Mouse (Mus musculus): ENCODE results near the gene Mob3a. TPM values are rescaled to one million over a fixed set of nuclear protein-coding genes. Genes with fewer than 3 reads are reported as not detected.
A peak's percentile ranks its signal among the peaks of the same experiment; 100 is the strongest.

Gene Mob3a
- total RNA-seq (2021), result 1 to 10 TPM; 7.4 to 7.6 TPM
- 11.7 and 13.6 TPM in 2 replicates for polyA plus RNA-seq (2012; rRNA removed)
- long read RNA-seq, transcript Mob3a-201 (4 exons, 2,682 nt), result major isoform, 13 of 14 reads
- long read RNA-seq, partial matches to known transcripts, result 0 of 14 reads
- long read RNA-seq, other reads (novel, unspliced or antisense), result 1 of 14 reads

- Histone ChIP-seq H3K27ac (peak within 1 kb of the TSS; percentile 82), H3K4me1 (ENCODE audit: control insufficient read depth, insufficient read depth, low read length) (no peaks in the 10 kb centered on the region; the same call in 1 of the 2 replicates), H3K36me3 (ENCODE audit: control insufficient read depth, insufficient read depth, low read length) (no peaks in the 10 kb centered on the region), H3K79me2 (replicated peaks; ENCODE audit: control insufficient read depth, insufficient read depth, low read length) (no peaks in the 10 kb centered on the region), H3K9ac (ENCODE audit: low read depth, low read length) (peak within 1 kb of the TSS; percentile 67), H3K27me3 (ENCODE audit: control insufficient read depth, insufficient read depth, low read length) (no peaks in the 10 kb centered on the region), H3K4me3 (peak within 1 kb of the TSS; percentile 68)
- TF ChIP-seq POLR2A (IDR thresholded peaks at IDR 0.05; ENCODE audit: insufficient read depth, low read depth, low read length) (peak; percentile 61; the same call in 1 of the 2 replicates), CTCF (IDR thresholded peaks at IDR 0.05) (peak; percentile 28), EP300 (IDR thresholded peaks at IDR 0.05; ENCODE audit: insufficient read depth, low read depth, low read length) (no peak)
- intact Hi-C loops (cut with DNase I), result loop anchor here (2.0 to 5.0 kb wide), 2 partner anchors 39 to 270 kb away; partner anchors contain the start of gene Tcf3
- 1% methylated on average over 59 of the region's 59 CpGs for WGBS
- peak; percentile 97 to 100 for DNase-seq
These were observed at the start of gene Mob3a, which contains the start of gene Izumo4 for GRCm38 (mm10) chr10:80701721-80702535. Gene Mob3a, minus strand, starts transcription at chr10:80701977. Gene Izumo4, plus strand, starts transcription at chr10:80702184.

GRCm38 (mm10) chr10:80751188-80751832, 49.5 kb upstream of the Mob3a start:
- intact Hi-C loops (cut with DNase I), result loop anchor here (1.0 to 2.0 kb wide), 2 partner anchors 23 to 67 kb away; no protein-coding TSS in a partner anchor
- Histone ChIP-seq H3K36me3 (ENCODE audit: control insufficient read depth, insufficient read depth, low read length) (no peaks in the 10 kb centered on the region; the same call in 1 of the 2 replicates), H3K4me1 (ENCODE audit: control insufficient read depth, insufficient read depth, low read length) (peaks cover 11% of the 10 kb centered on the region), H3K79me2 (replicated peaks; ENCODE audit: control insufficient read depth, insufficient read depth, low read length) (peaks cover 5% of the 10 kb centered on the region), H3K9ac (ENCODE audit: low read depth, low read length) (peak overlapping the region; percentile 46), H3K27me3 (ENCODE audit: control insufficient read depth, insufficient read depth, low read length) (no peaks in the 10 kb centered on the region), H3K27ac (peak overlapping the region; percentile 98), H3K4me3 (peak overlapping the region; percentile 53)
- peak; percentile 72 to 88 for DNase-seq
- under 1% methylated on average over 16 of the region's 16 CpGs for WGBS
- peak; percentile 25; the same call in 1 of the 2 replicates for TF ChIP-seq EP300 (IDR thresholded peaks at IDR 0.05; ENCODE audit: insufficient read depth, low read depth, low read length)
- peak; percentile 66 for TF ChIP-seq POLR2A (IDR thresholded peaks at IDR 0.05; ENCODE audit: insufficient read depth, low read depth, low read length)
- peak; percentile 74 for TF ChIP-seq CTCF (IDR thresholded peaks at IDR 0.05)

GRCm38 (mm10) chr10:80748609-80749008, 46.8 kb upstream of the Mob3a start:
- no peaks in the 10 kb centered on the region for H3K27me3 ChIP-seq (ENCODE audit: control insufficient read depth, insufficient read depth, low read length)
- H3K27ac ChIP-seq, result no peak overlapping the region
- H3K36me3 ChIP-seq (ENCODE audit: control insufficient read depth, insufficient read depth, low read length), result no peaks in the 10 kb centered on the region; the same call in 1 of the 2 replicates
- H3K9ac ChIP-seq (ENCODE audit: low read depth, low read length), result no peak overlapping the region
- intact Hi-C loops (cut with DNase I), result loop anchor here (1.0 to 10.0 kb wide), 3 partner anchors 132 to 426 kb away; partner anchors contain the start of gene Eef2
- H3K79me2 ChIP-seq (replicated peaks; ENCODE audit: control insufficient read depth, insufficient read depth, low read length), result no peaks in the 10 kb centered on the region
- 4% methylated on average over 6 of the region's 6 CpGs for WGBS
- H3K4me1 ChIP-seq (ENCODE audit: control insufficient read depth, insufficient read depth, low read length), result peaks cover 5% of the 10 kb centered on the region
- TF ChIP-seq EP300 (IDR thresholded peaks at IDR 0.05; ENCODE audit: insufficient read depth, low read depth, low read length), result 0 out of 2 replicates have a peak, but pooled peaks have one; percentile 33
- TF ChIP-seq POLR2A (IDR thresholded peaks at IDR 0.05; ENCODE audit: insufficient read depth, low read depth, low read length), result no peak
- DNase-seq, result peak; percentile 47 to 54
- no peak overlapping the region for H3K4me3 ChIP-seq

- peak; percentile 80 to 83 for DNase-seq
- H3K36me3 ChIP-seq (ENCODE audit: control insufficient read depth, insufficient read depth, low read length), result no peaks in the 10 kb centered on the region; the same call in 1 of the 2 replicates
- intact Hi-C loops (cut with DNase I), result loop anchor here (1.0 to 10.0 kb wide), 4 partner anchors 27 to 427 kb away; partner anchors contain the start of gene Eef2
- no peak overlapping the region for H3K4me3 ChIP-seq
- no peaks in the 10 kb centered on the region for H3K79me2 ChIP-seq (replicated peaks; ENCODE audit: control insufficient read depth, insufficient read depth, low read length)
- H3K9ac ChIP-seq (ENCODE audit: low read depth, low read length), result no peak overlapping the region
- H3K4me1 ChIP-seq (ENCODE audit: control insufficient read depth, insufficient read depth, low read length), result peaks cover 6% of the 10 kb centered on the region
- no peak overlapping the region for H3K27ac ChIP-seq
- TF ChIP-seq EP300 (IDR thresholded peaks at IDR 0.05; ENCODE audit: insufficient read depth, low read depth, low read length) (peak; percentile 95), POLR2A (IDR thresholded peaks at IDR 0.05; ENCODE audit: insufficient read depth, low read depth, low read length) (no peak), CTCF (IDR thresholded peaks at IDR 0.05) (peak; percentile 97)
- H3K27me3 ChIP-seq (ENCODE audit: control insufficient read depth, insufficient read depth, low read length), result no peaks in the 10 kb centered on the region
- 7% methylated on average over 3 of the region's 3 CpGs for WGBS
These were observed 45.6 kb upstream of the Mob3a start for GRCm38 (mm10) chr10:80747410-80747809.

GRCm38 (mm10) chr10:80744262-80744661, 42.5 kb upstream of the Mob3a start:
- WGBS, result 30% methylated on average over 5 of the region's 5 CpGs
- TF ChIP-seq CTCF (IDR thresholded peaks at IDR 0.05) (no peak), EP300 (IDR thresholded peaks at IDR 0.05; ENCODE audit: insufficient read depth, low read depth, low read length) (no peak), POLR2A (IDR thresholded peaks at IDR 0.05; ENCODE audit: insufficient read depth, low read depth, low read length) (no peak)
- H3K27ac ChIP-seq, result no peak overlapping the region
- H3K79me2 ChIP-seq (replicated peaks; ENCODE audit: control insufficient read depth, insufficient read depth, low read length), result peaks cover 9% of the 10 kb centered on the region; the same call in 1 of the 2 replicates
- peak in 1 of 2 experiments; percentile 60 for DNase-seq
- H3K9ac ChIP-seq (ENCODE audit: low read depth, low read length), result no peak overlapping the region
- no peaks in the 10 kb centered on the region for H3K27me3 ChIP-seq (ENCODE audit: control insufficient read depth, insufficient read depth, low read length)
- H3K4me3 ChIP-seq, result no peak overlapping the region
- H3K4me1 ChIP-seq (ENCODE audit: control insufficient read depth, insufficient read depth, low read length), result peaks cover 10% of the 10 kb centered on the region
- peaks cover 3% of the 10 kb centered on the region; the same call in 1 of the 2 replicates for H3K36me3 ChIP-seq (ENCODE audit: control insufficient read depth, insufficient read depth, low read length)
- intact Hi-C loops (cut with DNase I), result loop anchor here (10.0 kb wide), 1 partner anchor 431 kb away; the partner anchor contains the start of gene Eef2
